Mouse (Mus musculus): ENCODE measurements around the gene Adarb1.

Adarb1 gene

GRCm38 (mm10) chr10:77434457-77435151, 16.5 kb upstream of the Adarb1 start:
- DNase-seq (ENCODE audit: low read depth): no peak

DNA sequence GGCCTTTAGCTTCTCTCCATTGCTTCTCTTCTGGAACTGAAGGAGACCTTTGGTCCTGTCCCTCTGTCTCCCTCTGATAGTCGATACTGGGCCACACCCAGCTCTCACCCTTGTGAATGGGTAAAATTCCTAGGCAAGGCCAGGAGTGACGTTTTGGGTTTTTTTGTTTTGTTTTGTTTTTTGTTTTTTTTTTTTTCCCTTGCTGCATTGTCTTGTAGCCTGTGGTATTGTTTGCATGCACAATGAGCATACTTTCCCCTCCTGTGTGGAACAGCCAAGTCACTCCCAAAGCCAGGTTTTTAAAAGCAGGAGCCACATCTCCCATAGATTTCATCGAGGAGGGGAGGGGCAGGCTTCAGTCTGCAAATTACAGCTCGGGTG, 16.0 kb upstream of the Adarb1 start:
- no peak for DNase-seq (ENCODE audit: low read depth)

GRCm38 (mm10) chr10:77430771-77431170, 12.7 kb upstream of the Adarb1 start:
- DNase-seq (ENCODE audit: low read depth): no peak

- DNase-seq (ENCODE audit: low read depth): no peak
Observed at GRCm38 (mm10) chr10:77429921-77430320, 11.9 kb upstream of the Adarb1 start.

DNA sequence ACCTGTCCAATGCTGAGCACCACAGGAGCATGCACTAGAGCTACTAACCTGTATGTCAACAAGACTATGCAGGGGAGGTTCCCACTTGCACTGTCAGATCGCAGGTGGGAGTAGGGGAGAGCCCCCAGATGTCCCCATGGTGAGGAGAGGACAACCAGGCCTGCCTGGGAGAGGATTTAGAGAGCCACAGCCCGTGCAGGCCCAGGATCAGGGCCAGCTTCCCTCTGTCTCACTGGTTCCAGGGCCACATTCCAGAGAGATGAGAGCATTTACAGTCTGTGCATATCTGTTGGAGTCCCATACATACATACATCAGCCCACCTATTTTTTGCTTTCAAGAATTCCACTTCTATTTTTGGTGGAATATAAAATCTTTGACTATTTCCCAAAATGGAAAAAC, 9.5 kb upstream of the Adarb1 start:
- no peak for DNase-seq (ENCODE audit: low read depth)

- no peak for DNase-seq (ENCODE audit: low read depth)
Observed at GRCm38 (mm10) chr10:77420190-77420589, 2.1 kb upstream of the Adarb1 start.

GRCm38 (mm10) chr10:77417240-77418102, 599 bp downstream of the Adarb1 start:
- DNase-seq (ENCODE audit: low read depth): peak; percentile 33

- no peak for DNase-seq (ENCODE audit: low read depth)
Observed at GRCm38 (mm10) chr10:77416666-77417239, 1.3 kb downstream of the Adarb1 start.

GRCm38 (mm10) chr10:77415867-77416266, 2.2 kb downstream of the Adarb1 start:
- DNase-seq (ENCODE audit: low read depth): no peak

DNA sequence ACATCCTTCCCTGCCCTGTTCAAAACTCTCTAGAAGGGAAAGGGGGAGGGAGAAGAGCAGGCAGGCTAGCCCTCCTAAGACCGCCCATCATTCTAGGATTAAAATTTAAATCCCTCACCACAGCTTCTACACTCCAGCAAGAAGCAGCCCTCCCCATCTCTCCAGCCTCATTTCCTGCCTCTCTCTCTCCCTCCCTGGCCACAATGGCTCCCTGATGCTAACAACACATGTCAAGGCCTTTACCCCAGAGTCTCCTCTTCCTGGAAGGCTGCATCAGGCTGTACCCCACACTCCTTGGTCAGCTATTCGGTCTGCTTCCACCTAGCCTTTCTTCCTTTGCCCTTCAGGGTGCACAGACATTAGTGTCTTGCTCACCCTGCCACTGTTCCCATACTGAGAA, 4.3 kb downstream of the Adarb1 start:
- DNase-seq (ENCODE audit: low read depth): no peak

DNA sequence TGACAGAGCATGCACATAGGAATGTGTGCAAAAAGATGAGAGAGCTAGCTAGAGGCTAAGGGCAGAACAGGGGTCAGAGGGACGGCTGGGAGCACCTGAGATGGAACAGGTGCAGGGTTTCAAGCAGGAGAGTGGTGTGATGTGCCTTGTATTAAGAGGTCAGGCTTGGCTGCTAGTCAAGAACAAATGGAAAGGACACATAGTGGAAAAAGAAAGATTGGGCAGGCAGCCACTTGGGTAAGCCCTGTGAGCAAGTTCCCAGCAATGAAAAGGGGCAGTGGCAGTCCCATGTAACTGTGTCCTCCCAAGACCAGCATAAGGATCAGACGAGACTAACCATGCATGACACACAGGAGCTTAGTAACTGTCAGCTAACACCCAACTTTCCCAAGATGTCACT, 8.9 kb downstream of the Adarb1 start:
- DNase-seq (ENCODE audit: low read depth): no peak

- DNase-seq (ENCODE audit: low read depth): no peak
Observed at GRCm38 (mm10) chr10:77408241-77408640, 9.8 kb downstream of the Adarb1 start.

DNA sequence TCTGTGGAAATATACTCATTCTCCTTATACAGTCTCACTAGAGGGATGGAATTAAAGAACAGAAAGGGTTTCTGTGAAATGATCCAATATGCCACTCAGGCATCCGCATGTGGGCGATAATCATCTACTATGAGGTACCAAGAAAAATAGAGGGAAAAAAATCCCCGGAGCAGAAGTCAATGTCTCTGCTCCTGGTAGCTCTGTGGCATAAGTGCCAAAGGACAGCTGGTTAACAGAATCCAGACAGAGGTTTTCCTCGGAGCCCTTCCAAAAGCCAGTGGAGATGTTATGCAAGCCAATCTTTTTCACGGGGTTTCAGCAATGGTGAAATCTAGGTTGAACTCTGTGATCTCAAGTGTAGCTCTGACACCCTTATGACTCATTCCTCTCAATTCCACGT, 11.6 kb downstream of the Adarb1 start:
- DNase-seq (ENCODE audit: low read depth): no peak

DNA sequence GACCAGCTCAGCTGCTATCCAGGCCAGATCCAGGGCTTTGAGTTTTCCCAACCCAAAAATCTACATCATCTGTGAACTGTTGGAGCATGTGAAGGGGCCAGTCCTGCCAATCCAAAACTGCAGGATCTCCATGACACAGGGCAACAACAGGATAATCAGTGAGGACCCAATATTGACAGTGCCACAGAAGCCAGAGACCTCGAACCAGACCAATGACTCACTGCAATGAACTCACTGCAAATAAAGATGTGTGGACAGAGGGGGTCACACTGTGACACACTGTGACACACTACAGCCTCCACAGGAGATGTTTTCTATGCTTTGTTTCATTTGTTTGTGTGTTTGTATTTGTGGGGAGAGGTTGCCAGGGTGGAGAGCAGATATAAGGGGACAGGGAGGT, 15.6 kb downstream of the Adarb1 start:
- DNase-seq (ENCODE audit: low read depth): no peak

DNA sequence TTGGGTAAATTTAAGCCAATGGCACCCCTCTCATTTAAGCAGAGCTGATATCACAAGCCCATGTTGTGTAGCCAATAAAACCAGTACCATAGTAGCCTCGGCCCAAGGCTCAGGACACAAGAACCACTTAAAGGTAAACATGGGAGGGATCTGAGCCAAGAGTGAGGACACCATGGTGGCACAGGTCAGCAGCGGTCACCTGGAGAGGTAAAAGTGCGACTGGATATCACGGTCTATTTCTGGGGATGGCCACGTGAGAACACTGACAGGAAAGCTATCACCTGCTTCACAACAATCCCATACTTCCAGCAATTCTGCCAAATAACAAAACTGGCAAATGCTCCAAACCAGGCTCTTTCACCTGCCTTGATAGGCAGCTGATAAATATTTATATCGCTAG, 17.0 kb downstream of the Adarb1 start:
- no peak for DNase-seq (ENCODE audit: low read depth)

DNA sequence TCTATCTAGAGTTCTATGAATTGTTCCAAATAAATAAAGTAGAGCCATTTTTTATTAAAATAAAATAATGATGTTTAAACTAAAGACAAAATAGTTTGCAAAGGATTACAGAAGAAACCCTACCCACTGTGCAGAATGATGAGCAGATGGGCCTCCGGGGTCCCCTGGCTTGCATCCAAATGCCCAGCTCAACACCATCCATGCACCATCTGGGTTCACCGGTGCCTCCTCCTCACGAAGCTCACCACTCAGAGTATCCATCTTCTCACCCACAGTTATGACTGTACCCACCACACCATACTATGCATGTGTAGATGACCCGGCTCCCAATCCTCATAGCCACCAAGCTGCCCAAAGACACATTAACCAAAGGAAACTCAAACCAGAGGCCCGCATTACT, 18.1 kb downstream of the Adarb1 start:
- no peak for DNase-seq (ENCODE audit: low read depth)

DNA sequence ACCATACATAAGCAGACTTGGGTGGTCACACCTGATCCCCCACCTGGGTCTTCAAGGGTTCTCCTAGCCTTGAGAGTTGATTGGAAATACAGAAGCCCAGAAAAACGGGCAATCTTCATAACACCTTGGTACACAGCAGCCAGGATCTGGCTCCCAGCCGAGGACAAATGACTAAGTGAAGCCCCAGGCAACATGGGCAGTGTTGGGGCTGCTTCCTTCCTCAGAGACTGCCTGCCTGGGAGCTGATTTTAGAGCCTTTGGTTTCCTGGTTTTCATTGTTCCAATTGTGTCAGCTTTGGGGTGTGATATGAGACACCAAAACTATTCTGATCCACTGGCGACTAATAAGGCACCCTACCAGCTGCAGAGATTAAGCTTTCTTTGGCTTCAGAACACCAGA, 20.0 kb downstream of the Adarb1 start:
- no peak for DNase-seq (ENCODE audit: low read depth)

DNA sequence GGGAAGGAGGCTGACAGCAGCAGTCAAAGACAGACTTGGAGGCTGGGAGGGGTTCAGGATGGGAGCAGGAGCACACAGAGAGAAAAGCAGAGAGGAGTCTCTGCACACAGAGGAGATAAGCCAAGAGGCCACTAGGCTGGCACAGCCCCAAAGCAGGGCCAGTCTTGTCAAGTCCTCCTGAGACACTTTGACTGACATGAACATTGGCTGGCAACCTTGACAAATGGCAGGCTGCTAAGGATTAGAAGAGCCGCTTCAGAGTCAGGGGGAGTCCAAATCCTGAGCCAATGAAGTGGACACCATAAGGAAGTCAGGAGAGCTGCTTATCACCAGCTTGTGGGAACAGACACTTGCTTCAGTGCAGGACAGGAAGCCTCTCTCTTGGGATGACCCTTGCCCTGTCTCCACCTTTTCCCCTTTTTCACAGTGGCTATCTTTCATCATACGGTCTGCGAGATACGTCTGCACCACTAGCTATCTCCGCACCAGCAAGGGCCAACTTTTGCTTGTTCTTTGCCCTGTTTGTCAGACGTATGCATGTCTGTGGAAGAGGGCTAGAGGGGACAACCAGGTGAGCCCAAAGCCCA, 20.9 kb downstream of the Adarb1 start:
- DNase-seq (ENCODE audit: low read depth): no peak

- no peak for DNase-seq (ENCODE audit: low read depth)
Observed at GRCm38 (mm10) chr10:77396015-77396414, 22.1 kb downstream of the Adarb1 start.

GRCm38 (mm10) chr10:77391072-77391471, 27.0 kb downstream of the Adarb1 start:
- no peak for DNase-seq (ENCODE audit: low read depth)

GRCm38 (mm10) chr10:77387558-77387957, 30.5 kb downstream of the Adarb1 start:
- DNase-seq (ENCODE audit: low read depth): no peak

DNA sequence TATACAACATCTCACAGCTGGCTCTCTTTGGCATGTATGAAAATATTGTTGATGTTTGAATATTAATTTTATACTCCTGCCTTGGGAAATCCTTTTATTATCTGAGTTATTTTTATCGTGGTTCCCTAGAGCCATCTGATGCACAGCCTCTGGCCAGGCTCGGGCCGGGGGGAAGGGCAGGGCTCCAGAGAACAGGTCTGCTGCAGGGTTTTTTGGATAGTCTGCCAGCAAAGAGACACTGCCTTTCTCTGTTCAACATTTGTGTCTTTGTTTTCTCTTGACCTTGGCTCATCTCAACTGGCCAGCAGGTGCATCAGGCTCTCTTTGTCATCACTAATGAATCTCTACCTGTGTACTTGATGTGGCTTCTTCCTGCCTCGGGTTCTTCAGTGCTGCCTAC, 32.3 kb downstream of the Adarb1 start:
- DNase-seq (ENCODE audit: low read depth): no peak

- DNase-seq (ENCODE audit: low read depth): no peak
Observed at GRCm38 (mm10) chr10:77383045-77383444, 35.0 kb downstream of the Adarb1 start.
